Mouse (Mus musculus) kidney, postnatal 0 days (tissue): Measurements from ENCODE around the gene Tmem40. TPM values are rescaled to one million over a fixed set of nuclear protein-coding genes. Genes with fewer than 3 reads are reported as not detected.

ENCODE experiments used
- ATAC-seq: fragments of 200-750 bp; cut with Nextera tagmentation; replicated peaks from 2 replicates; pipeline ENCODE4 v1.8.0; 2017; ENCODE audit warnings: low read depth, moderate number of reproducible peaks, moderate TSS enrichment, moderate library complexity; ENCODE audit not compliant: low FRiP score
- DNase-seq: peaks from one replicate; pipeline ENCODE4 v3.0.0-alpha.2; 2016; ENCODE audit warnings: low spot score
- H3K27ac ChIP-seq: fragments of 300-500 bp; sonication (generic); 2 replicates; pipeline ENCODE4 v1.5.1; 2014; ENCODE audit warnings: mild to moderate bottlenecking
- H3K27me3 ChIP-seq: fragments of 300-500 bp; sonication (generic); 2 replicates; pipeline ENCODE4 v1.6.1; 2014; ENCODE audit warnings: low read length, mixed read lengths; ENCODE audit not compliant: insufficient read depth
- H3K36me3 ChIP-seq: fragments of 300-500 bp; sonication (generic); 2 replicates; pipeline ENCODE4 v1.6.1; 2014; ENCODE audit warnings: low read length, mixed read lengths; ENCODE audit not compliant: insufficient read depth
- H3K4me1 ChIP-seq: fragments of 300-500 bp; sonication (generic); replicated peaks from 2 replicates; pipeline ENCODE4 v1.6.1; 2014; ENCODE audit warnings: antibody characterized with exemption, low read length, mixed read lengths; ENCODE audit not compliant: insufficient read depth
- H3K4me2 ChIP-seq: fragments of 300-500 bp; sonication (generic); 2 replicates; pipeline ENCODE4 v1.6.1; 2014; ENCODE audit warnings: mild to moderate bottlenecking, low read length, moderate library complexity, mixed read lengths
- H3K4me3 ChIP-seq: fragments of 300-500 bp; sonication (generic); replicated peaks from 2 replicates; pipeline ENCODE4 v1.5.1; 2014; ENCODE audit warnings: low read depth, low read length
- H3K9ac ChIP-seq: fragments of 300-500 bp; sonication (generic); 2 replicates; pipeline ENCODE4 v1.6.1; 2014; ENCODE audit warnings: low read depth, low read length
- H3K9me3 ChIP-seq: fragments of 300-500 bp; sonication (generic); replicated peaks from 2 replicates; pipeline ENCODE4 v1.6.1; 2016; ENCODE audit warnings: low read length, inconsistent platforms, mixed read lengths
- CTCF ChIP-seq: IDR thresholded peaks from 2 replicates; pipeline ENCODE4 v1.5.1; 2016; ENCODE audit warnings: antibody characterized with exemption, low read depth, mild to moderate bottlenecking, moderate library complexity
- WGBS: fragments of 180-500 bp; shearing (Covaris S2); extraction: QIAGEN DNeasy Blood & Tissue Kit; methylation state at CpG from one replicate; pipeline ENCODE4 v1.1.7; 2014; 5-methylcytosine and 5-hydroxymethylcytosine counted together
- polyA plus RNA-seq: library from polyadenylated mRNA; unstranded; fragments of >200 nt; fragmentation: Nextera tagmentation; extraction: Ambion mirVana; gene quantifications from 2 replicates; pipeline ENCODE4 v1.2.1, GENCODE M21; 2015

The Tmem40 gene
- polyA plus RNA-seq, result 1.0 and 1.8 TPM in 2 replicates

DNA sequence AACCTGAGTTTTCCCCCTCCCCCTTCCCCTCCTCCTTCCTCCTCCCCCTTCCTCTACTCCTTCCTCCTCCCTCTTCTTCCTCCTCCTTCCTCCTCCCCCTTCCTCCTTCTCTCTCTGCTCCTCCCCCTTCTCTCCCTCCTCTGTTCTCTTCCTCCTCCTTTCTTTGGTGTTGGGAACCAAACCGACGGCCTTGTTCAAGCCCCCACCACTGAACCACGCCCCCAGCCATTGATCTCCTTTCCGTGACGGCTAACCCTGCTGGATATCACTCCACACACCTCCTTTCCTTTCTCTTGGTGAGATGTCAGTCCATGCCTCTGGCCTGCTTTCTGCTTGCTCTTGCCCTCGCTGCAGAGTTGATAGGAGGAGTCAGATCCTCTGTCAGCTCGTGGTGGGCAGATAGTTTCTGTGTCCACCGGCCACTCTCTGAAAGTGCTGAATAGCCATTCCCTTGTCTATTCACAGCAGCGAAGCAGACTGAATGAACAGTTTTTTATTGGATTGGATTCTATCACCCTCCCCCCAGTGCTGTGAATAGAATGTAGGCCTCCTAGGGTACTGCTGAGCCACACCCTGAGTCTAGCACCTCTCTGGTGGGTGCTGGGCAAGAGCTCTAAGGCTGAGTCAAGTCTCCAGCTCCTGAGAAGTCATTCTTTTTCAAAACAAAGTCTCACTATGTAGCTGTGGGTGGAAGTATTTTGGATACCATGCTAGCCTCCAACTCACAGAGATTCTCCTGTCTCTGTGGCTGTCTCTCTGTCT is at the start of gene Tmem40:
Gene Tmem40 (minus strand): TSS at position 416 of the 762 bp plus-strand sequence.
- Histone ChIP-seq H3K27ac (peak within 1 kb of the TSS; percentile 47), H3K9ac (no peak within 1 kb of the TSS), H3K4me2 (peak within 1 kb of the TSS; percentile 8; the same call in 1 of the 2 replicates), H3K36me3 (no peaks in the 10 kb centered on the region), H3K27me3 (no peaks in the 10 kb centered on the region), H3K4me1 (peaks cover 5% of the 10 kb centered on the region; the same call in 1 of the 2 replicates), H3K9me3 (no peaks in the 10 kb centered on the region), H3K4me3 (no peak within 1 kb of the TSS)
- peak; percentile 47 for DNase-seq
- ATAC-seq, result no peak
- WGBS, result 4% methylated on average over 8 of the region's 9 CpGs
- TF ChIP-seq CTCF, result no peak

DNA sequence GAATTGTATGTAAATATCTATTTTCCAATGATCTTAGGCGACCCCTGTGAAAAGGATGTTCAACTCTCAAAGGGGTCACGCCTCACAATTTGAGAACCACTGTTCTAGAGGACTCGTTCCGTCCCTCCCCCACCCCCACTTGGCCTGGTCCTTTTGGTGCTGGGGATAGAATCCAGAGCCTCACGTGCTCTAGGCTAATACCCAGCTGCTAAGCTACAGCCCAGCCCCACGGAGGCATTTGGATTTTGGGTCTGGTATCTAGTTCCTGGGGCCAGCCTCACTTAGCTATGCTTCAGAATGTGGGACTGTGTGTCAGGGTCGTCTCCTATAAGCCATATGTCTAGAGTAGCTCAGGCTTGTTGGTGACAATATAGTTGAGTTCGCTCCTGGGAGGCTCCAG is 49.4 kb upstream of the Tmem40 start:
- no peaks in the 10 kb centered on the region for H3K27me3 ChIP-seq
- H3K27ac ChIP-seq, result no peak overlapping the region
- no peak overlapping the region for H3K9ac ChIP-seq
- ATAC-seq, result no peak
- no peak for DNase-seq
- peaks cover 8% of the 10 kb centered on the region for H3K4me1 ChIP-seq
- 64% methylated on average over 8 of the region's 8 CpGs for WGBS
- H3K9me3 ChIP-seq, result no peaks in the 10 kb centered on the region
- TF ChIP-seq CTCF, result no peak
- no peak overlapping the region for H3K4me2 ChIP-seq
- peaks cover 2% of the 10 kb centered on the region; the same call in 1 of the 2 replicates for H3K36me3 ChIP-seq
- no peak overlapping the region for H3K4me3 ChIP-seq

DNA sequence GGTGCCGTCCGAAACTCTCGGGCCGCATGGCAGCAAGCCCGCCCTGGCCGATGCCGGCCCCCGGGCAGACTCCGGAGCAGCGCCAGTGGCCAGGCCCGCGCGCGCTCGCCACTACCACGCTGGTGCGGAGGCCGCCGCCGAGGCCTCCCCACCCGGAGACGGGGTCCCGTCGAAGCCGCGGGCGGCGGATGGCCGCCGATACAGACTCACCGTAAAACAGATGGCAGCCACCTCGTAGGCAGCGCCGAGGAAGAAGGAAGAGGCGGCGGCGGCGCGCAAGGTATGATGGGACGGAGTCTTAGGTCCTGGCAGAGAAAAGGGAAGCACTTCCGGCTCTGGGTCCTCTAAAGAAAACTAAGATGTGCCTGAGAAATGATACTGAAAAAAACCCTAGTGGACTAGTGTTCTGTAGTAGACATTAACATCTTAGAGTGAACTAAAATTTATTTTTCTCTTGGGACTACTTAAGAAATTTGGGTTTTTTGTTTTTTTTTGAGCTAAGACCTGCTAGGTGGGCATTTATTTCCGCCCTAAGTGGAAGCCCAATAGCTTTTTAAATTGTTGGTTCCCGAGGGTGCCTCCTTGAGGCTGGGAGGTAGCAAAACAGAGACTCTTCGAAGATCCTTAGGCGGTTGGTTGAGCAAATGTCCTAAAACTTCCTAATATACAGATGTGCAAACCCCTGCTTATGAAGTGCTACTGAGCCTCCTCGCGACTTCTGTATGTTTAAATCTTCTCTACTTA is 46.5 kb upstream of the Tmem40 start, which contains the start of gene Rpl32:
Gene Rpl32 (minus strand): TSS at position 260 of the 744 bp plus-strand sequence.
- Histone ChIP-seq H3K4me1 (peaks cover 16% of the 10 kb centered on the region), H3K4me2 (peak within 1 kb of the TSS; percentile 75), H3K27me3 (no peaks in the 10 kb centered on the region), H3K9me3 (no peaks in the 10 kb centered on the region), H3K9ac (peak within 1 kb of the TSS; percentile 96), H3K4me3 (peak within 1 kb of the TSS; percentile 92), H3K36me3 (peaks cover 18% of the 10 kb centered on the region), H3K27ac (peak within 1 kb of the TSS; percentile 96)
- peak; percentile 65 for TF ChIP-seq CTCF
- WGBS, result under 1% methylated on average over 47 of the region's 47 CpGs
- DNase-seq (peak; percentile 96), ATAC-seq (peak; percentile 78)

DNA sequence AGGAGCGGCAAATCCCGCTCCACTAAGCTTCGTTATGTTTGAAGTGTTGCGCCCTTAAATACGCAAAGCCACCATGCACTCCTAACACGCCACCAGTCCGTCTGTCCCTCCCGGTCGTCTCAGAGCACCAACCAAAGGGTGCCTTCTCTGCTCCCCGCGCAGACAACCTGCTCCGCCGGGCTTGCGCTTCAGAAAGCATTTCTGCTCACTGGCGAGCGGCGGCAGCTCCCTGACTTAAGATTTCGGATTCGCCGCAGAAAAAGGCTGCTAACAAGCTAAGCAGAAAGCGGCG is 45.9 kb upstream of the Tmem40 start:
- Histone ChIP-seq H3K9me3 (no peaks in the 10 kb centered on the region), H3K27ac (peak overlapping the region; percentile 96), H3K4me1 (peaks cover 16% of the 10 kb centered on the region), H3K9ac (peak overlapping the region; percentile 96), H3K4me2 (peak overlapping the region; percentile 75), H3K27me3 (no peaks in the 10 kb centered on the region), H3K36me3 (peaks cover 19% of the 10 kb centered on the region), H3K4me3 (peak overlapping the region; percentile 92)
- TF ChIP-seq CTCF, result no peak
- under 1% methylated on average over 22 of the region's 22 CpGs for WGBS
- ATAC-seq, result no peak
- peak; percentile 46 for DNase-seq

DNA sequence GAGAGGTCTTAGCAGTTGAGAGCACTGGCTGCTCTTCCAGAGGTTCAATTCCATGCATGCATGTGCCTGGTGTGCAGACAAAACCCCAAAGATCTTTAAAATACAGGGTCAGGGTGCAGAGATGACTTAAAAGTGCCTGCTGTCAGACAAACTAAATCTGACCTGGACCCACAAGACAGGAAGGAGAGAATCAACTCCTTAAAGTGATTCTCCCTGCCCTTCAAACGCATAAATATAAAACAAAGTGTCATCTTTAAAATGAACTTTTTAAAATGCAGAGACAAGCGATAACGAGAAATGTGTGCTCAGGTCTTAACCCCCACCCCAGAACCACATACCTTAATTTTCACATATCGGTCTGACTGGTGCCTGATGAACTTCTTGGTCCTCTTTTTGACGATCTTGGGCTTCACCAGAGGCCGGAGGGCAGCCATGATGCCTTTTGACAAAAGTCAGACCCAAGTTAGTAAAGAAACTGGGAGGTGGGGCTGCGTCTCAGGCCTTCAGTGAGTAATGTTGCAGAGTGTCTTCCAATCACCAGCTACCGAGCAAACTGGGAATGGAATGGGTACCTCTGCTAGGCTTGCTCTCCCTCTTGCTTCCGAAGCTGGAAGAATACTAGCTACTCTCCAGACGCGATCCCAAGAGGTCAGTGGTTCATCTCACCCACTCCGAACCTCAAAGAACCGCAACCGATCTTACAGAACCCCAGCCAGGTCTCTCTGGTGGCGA is 45.4 kb upstream of the Tmem40 start:
- peak overlapping the region; percentile 92 for H3K4me3 ChIP-seq
- H3K9me3 ChIP-seq, result no peaks in the 10 kb centered on the region
- ATAC-seq (no peak), DNase-seq (no peak)
- peak overlapping the region; percentile 96 for H3K9ac ChIP-seq
- peaks cover 23% of the 10 kb centered on the region for H3K36me3 ChIP-seq
- peak overlapping the region; percentile 75 for H3K4me2 ChIP-seq
- peaks cover 16% of the 10 kb centered on the region for H3K4me1 ChIP-seq
- H3K27me3 ChIP-seq, result no peaks in the 10 kb centered on the region
- WGBS, result 1% methylated on average over 15 of the region's 15 CpGs
- peak overlapping the region; percentile 96 for H3K27ac ChIP-seq
- TF ChIP-seq CTCF, result no peak
